Mouse (Mus musculus) lung, embryonic 16.5 days (tissue): ENCODE results near the gene Azin2. TPM values are rescaled to one million over a fixed set of nuclear protein-coding genes. Genes with fewer than 3 reads are reported as not detected.

Experiments used
- polyA plus RNA-seq: library from polyadenylated mRNA; unstranded; fragments of >200 nt; fragmentation: Nextera tagmentation; extraction: Ambion mirVana; gene quantifications from 2 replicates; pipeline ENCODE4 v1.2.1, GENCODE M21; 2015

Gene Azin2
- polyA plus RNA-seq, 1 experiment from 2014 or later, result 23.2 TPM

Other genes with a start within 250 kb of the Azin2 start
- 0.16 and 0.30 TPM in 2 replicates for gene A3galt2, start 207.1 kb downstream of the Azin2 start, polyA plus RNA-seq
- 32.2 and 33.6 TPM in 2 replicates for gene Zfp362, start 156.4 kb downstream of the Azin2 start, polyA plus RNA-seq
- gene Trim62, start 78.9 kb downstream of the Azin2 start, polyA plus RNA-seq, result 3.7 and 3.9 TPM in 2 replicates
- 173 and 175 TPM in 2 replicates for gene Ak2, start 29.5 kb upstream of the Azin2 start, polyA plus RNA-seq
- 7.1 TPM in 2 replicates for gene Rnf19b, start 95.8 kb upstream of the Azin2 start, polyA plus RNA-seq
- 16.3 and 17.7 TPM in 2 replicates for gene Tmem54, start 143.1 kb upstream of the Azin2 start, polyA plus RNA-seq
- gene Hpca, start 159.6 kb upstream of the Azin2 start, polyA plus RNA-seq, result 2.6 and 2.8 TPM in 2 replicates
- gene Fndc5, start 174.6 kb upstream of the Azin2 start, polyA plus RNA-seq, result 2.2 and 2.9 TPM in 2 replicates
- gene S100pbp, start 227.3 kb upstream of the Azin2 start, polyA plus RNA-seq, result 15.4 and 15.8 TPM in 2 replicates
- 58.5 and 61.2 TPM in 2 replicates for gene Yars, start 227.3 kb upstream of the Azin2 start, polyA plus RNA-seq